Mouse (Mus musculus) liver, embryonic 14.5 days (tissue): ENCODE measurements around the gene Helz2. TPM values are rescaled to one million over a fixed set of nuclear protein-coding genes. Genes with fewer than 3 reads are reported as not detected.
A peak's percentile ranks its signal among the peaks of the same experiment; 100 is the strongest.

Experiments used
- ATAC-seq: fragments of 200-750 bp; cut with Nextera tagmentation; 2 replicates; pipeline ENCODE4 v1.8.0; 2017; ENCODE audit warnings: moderate number of reproducible peaks, mild to moderate bottlenecking, moderate library complexity; ENCODE audit not compliant: insufficient read depth
- DNase-seq, 3 experiments: peaks; one replicate each; pipeline ENCODE4 v3.0.0-alpha.2; 2012 to 2013; ENCODE audit warnings: low read depth in 3 of 3, low spot score in 3 of 3
- H3K27ac ChIP-seq: fragments of 300-500 bp; sonication (generic); 2 replicates; pipeline ENCODE4 v1.5.1; 2014; ENCODE audit warnings: moderate library complexity, mild to moderate bottlenecking, control low read depth, inconsistent platforms
- H3K27me3 ChIP-seq: fragments of 300-500 bp; sonication (generic); 2 replicates; pipeline ENCODE4 v1.6.1; 2014; ENCODE audit warnings: mild to moderate bottlenecking, low read length, moderate library complexity; ENCODE audit not compliant: control insufficient read depth, insufficient read depth
- H3K36me3 ChIP-seq: fragments of 300-500 bp; sonication (generic); replicated peaks from 2 replicates; pipeline ENCODE4 v1.6.1; 2014; ENCODE audit warnings: low read depth; ENCODE audit not compliant: control insufficient read depth, insufficient read depth
- H3K4me1 ChIP-seq, 2 experiments: fragments of 200-500 bp in 1 of 2; fragments of 300-500 bp in 1 of 2; sonication (generic) in 1 of 2; replicated peaks; 2 replicates each; pipeline ENCODE4 v1.6.1; 2012 to 2014; ENCODE audit warnings: antibody characterized with exemption in 1 of 2, inconsistent platforms in 1 of 2, low read length in 1 of 2; ENCODE audit not compliant: control insufficient read depth in 2 of 2, insufficient read depth in 2 of 2
- H3K4me2 ChIP-seq: fragments of 300-500 bp; sonication (generic); 2 replicates; pipeline ENCODE4 v1.6.1; 2014; ENCODE audit warnings: low read depth, mild to moderate bottlenecking, control low read depth, moderate library complexity
- H3K4me3 ChIP-seq, 2 experiments: fragments of 200-500 bp in 1 of 2; fragments of 300-500 bp in 1 of 2; sonication (generic) in 1 of 2; 2 replicates each; pipeline ENCODE4 v1.5.1; 2012 to 2014; ENCODE audit warnings: low read depth in 2 of 2, low read length in 2 of 2, mild to moderate bottlenecking in 2 of 2, control low read depth in 1 of 2, inconsistent platforms in 1 of 2, moderate library complexity in 1 of 2; ENCODE audit not compliant: insufficient read depth in 1 of 2
- H3K9ac ChIP-seq: fragments of 300-500 bp; sonication (generic); replicated peaks from 2 replicates; pipeline ENCODE4 v1.6.1; 2014; ENCODE audit warnings: mild to moderate bottlenecking, control low read depth, moderate library complexity
- H3K9me3 ChIP-seq: fragments of 300-500 bp; sonication (generic); 2 replicates; pipeline ENCODE4 v1.6.1; 2016; ENCODE audit warnings: low read length, mixed read lengths; ENCODE audit not compliant: control insufficient read depth
- CTCF ChIP-seq: IDR thresholded peaks from 2 replicates; pipeline ENCODE4 v1.5.1; 2016; ENCODE audit warnings: antibody characterized with exemption, low read depth, control low read depth
- EP300 ChIP-seq: IDR thresholded peaks from 2 replicates; pipeline ENCODE4 v1.6.1; 2016; ENCODE audit warnings: antibody characterized with exemption, low read depth
- WGBS: fragments of 180-500 bp; shearing (Covaris S2); extraction: QIAGEN DNeasy Blood & Tissue Kit; methylation state at CpG from one replicate; pipeline ENCODE4 v1.1.7; 2014; ENCODE audit not compliant: insufficient replicate concordance; 5-methylcytosine and 5-hydroxymethylcytosine counted together
- polyA plus RNA-seq, 2 experiments: library from polyadenylated mRNA; depleted of rRNA in 1 of 2; stranded (reverse) in 1 of 2; unstranded in 1 of 2; fragments of >200 nt; fragmentation: Nextera tagmentation in 1 of 2; extraction: Ambion mirVana in 1 of 2; gene quantifications; 2 replicates each; pipeline versions ENCODE4 v1.2.1 to v1.2.3; 2012 to 2014

Gene Helz2
- polyA plus RNA-seq, 2 experiments: 1.6 to 4.6 TPM

DNA sequence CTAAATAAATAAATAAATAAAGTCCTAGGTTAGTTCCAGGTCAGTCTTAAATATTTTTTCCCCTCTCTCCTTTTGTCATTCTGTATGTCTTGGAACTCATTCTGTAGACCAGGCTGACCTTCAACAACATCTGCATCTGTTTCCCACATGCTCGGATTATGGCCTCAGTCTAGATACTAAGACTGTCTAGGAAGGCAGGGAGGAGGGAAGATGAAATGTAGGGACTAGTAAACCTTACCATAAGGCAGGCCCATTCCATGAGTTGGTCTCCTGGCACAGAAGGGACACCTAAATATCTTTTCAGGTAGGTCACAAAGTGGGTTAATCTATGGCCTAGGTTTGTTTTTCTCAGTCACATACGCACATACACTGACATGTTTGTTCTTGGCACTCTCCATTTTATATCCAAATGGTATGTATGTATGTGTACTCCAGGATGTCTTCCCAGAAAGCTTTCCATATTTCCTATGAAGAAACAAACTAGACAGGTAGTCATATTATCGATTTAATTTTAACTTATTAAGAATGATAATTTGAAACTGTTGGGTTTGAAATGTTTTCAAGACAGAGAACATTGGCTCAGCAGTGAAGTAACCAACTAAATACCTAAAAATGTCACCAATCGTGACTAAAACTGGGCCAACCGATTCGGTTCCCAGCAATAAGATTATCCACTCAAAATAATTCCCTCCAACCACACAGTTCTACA, 45.0 kb upstream of the Helz2 start:
- peak overlapping the region; percentile 96 for H3K9ac ChIP-seq
- H3K27ac ChIP-seq: peak overlapping the region; percentile 87
- H3K36me3 ChIP-seq: peaks cover 5% of the 10 kb centered on the region
- WGBS: 32% methylated on average over 6 of the region's 6 CpGs
- ATAC-seq (no peak), DNase-seq (no peak)
- peak overlapping the region; percentile 91 for H3K4me2 ChIP-seq
- H3K9me3 ChIP-seq: no peaks in the 10 kb centered on the region
- H3K4me1 ChIP-seq: peaks cover 17 to 28% of the 10 kb centered on the region in 2 experiments
- peak overlapping the region; percentile 69 to 96 for H3K4me3 ChIP-seq
- no peaks in the 10 kb centered on the region for H3K27me3 ChIP-seq
- TF ChIP-seq EP300: no peak
- no peak for TF ChIP-seq CTCF

DNA sequence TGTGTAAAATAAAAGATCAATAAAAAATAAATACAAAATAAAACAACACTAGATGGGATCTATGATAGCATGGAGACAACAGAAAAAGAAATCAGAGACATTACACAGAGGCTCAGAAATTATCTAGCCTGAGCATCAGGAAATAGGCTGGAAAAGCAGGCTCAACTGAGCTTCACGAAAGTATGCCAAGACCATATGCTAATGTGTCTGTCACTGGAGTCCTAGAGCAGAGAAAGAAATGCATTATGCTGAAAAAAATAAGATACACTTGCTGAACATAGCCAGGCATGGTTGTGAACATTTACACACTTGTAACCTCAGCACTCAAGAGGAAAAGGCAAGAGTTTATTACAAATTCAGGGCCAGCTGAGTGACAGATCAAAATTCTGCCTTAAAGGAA, 38.1 kb upstream of the Helz2 start:
- H3K27me3 ChIP-seq: no peaks in the 10 kb centered on the region
- no peak overlapping the region for H3K4me2 ChIP-seq
- H3K9ac ChIP-seq: no peak overlapping the region
- no peak overlapping the region for H3K4me3 ChIP-seq
- 77% methylated on average over 1 of the region's 1 CpGs for whole genome bisulfite sequencing
- H3K36me3 ChIP-seq: peaks cover 31% of the 10 kb centered on the region
- H3K9me3 ChIP-seq: no peaks in the 10 kb centered on the region
- peaks cover 8 to 15% of the 10 kb centered on the region in 2 experiments for H3K4me1 ChIP-seq
- no peak overlapping the region for H3K27ac ChIP-seq
- DNase-seq (no peak), ATAC-seq (no peak)
- TF ChIP-seq CTCF (no peak), EP300 (no peak)

DNA sequence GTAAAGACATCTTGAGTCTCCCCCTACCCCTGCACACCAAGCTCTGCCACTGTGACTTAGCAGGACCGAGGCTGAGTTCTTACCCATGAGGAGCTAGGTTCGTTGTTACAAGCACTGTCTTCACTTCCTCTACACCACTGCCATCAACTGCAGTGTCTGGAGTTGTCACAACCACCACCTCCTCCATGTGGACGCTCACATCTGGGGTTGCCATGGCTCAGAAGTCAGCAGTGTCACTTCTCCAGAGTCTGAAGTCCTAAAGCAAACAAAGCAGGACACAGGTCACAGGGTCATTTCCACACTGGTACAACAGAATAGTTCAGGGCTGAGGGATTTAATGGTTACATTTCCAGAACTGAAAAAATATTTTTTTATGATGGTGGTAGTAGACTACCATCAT, 36.0 kb upstream of the Helz2 start:
- peaks cover 40% of the 10 kb centered on the region for H3K36me3 ChIP-seq
- DNase-seq (no peak), ATAC-seq (peak; percentile 25; the same call in 1 of the 2 replicates)
- H3K27ac ChIP-seq: no peak overlapping the region
- no peaks in the 10 kb centered on the region for H3K9me3 ChIP-seq
- H3K9ac ChIP-seq: no peak overlapping the region
- H3K4me3 ChIP-seq: no peak overlapping the region
- no peak overlapping the region for H3K4me2 ChIP-seq
- H3K27me3 ChIP-seq: no peaks in the 10 kb centered on the region
- 65% methylated on average over 3 of the region's 3 CpGs for WGBS
- peaks cover 0 to 7% of the 10 kb centered on the region in 2 experiments; a peak in 2 of 4 replicates for H3K4me1 ChIP-seq
- TF ChIP-seq EP300 (no peak), CTCF (no peak)

DNA sequence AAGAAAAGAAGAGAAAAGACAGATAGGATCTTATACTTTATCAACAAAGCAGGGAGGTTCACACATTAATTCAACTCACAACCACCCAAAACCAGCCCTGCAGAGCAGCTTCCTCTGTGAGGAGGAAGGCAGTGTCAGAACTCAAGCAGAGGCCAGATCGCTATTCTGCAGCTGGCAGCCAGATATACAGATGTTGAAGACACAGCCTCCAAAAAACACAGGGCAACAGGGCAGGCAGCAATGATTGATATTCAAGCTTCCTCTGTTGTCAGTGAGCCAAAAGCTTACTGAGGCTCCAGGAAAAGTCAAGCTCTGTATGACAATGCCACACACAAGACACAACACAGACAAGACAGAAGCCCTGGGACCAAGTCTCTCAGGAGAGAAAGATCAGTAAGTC, 34.9 kb upstream of the Helz2 start:
- H3K9ac ChIP-seq: no peak overlapping the region
- no peak overlapping the region for H3K4me2 ChIP-seq
- DNase-seq: no peak
- no peak for TF ChIP-seq EP300
- no peak for TF ChIP-seq CTCF
- H3K4me1 ChIP-seq: peaks cover 0 to 5% of the 10 kb centered on the region in 2 experiments; a peak in 2 of 4 replicates
- H3K9me3 ChIP-seq: no peaks in the 10 kb centered on the region
- no peak overlapping the region for H3K4me3 ChIP-seq
- ATAC-seq: no peak
- peaks cover 40% of the 10 kb centered on the region for H3K36me3 ChIP-seq
- WGBS: 62% methylated on average over 1 of the region's 1 CpGs
- H3K27ac ChIP-seq: no peak overlapping the region
- H3K27me3 ChIP-seq: no peaks in the 10 kb centered on the region

DNA sequence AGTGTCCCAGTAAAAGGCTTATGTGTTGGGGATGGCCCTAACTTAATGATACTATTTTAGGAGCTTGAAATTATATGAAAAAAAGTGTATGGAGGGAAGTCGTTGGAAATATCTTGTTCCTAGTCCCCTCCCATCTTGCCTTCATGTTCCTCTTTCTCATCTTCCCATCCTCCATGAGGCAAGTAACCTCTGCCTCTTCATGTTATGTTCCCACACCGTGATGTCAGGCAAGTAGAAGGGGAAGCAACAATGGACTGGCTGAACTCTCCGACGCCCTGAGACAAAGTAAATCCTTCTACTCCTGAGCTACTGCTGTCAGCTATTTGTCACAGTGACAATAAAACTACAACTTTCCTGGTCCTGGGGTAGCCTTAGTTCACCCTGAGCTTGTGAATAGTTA, 32.8 kb upstream of the Helz2 start:
- Histone ChIP-seq H3K9me3 (no peaks in the 10 kb centered on the region), H3K4me1 (peaks cover 0 to 5% of the 10 kb centered on the region in 2 experiments; a peak in 2 of 4 replicates), H3K4me2 (no peak overlapping the region), H3K36me3 (peaks cover 53% of the 10 kb centered on the region), H3K27ac (no peak overlapping the region), H3K4me3 (no peak overlapping the region), H3K9ac (no peak overlapping the region), H3K27me3 (no peaks in the 10 kb centered on the region)
- TF ChIP-seq CTCF (no peak), EP300 (no peak)
- no peak for DNase-seq
- no peak for ATAC-seq
- WGBS: 60% methylated on average over 4 of the region's 4 CpGs
